Mouse (Mus musculus): ENCODE measurements around the gene Mis18a. TPM values are rescaled to one million over a fixed set of nuclear protein-coding genes. Genes with fewer than 3 reads are reported as not detected.

The Mis18a gene
- total RNA-seq, 2 experiments from 2014 or later: 7.9 to 8.1 TPM

Other genes starting within 250 kb of the Mis18a start
- not detected for gene Mrap, start 10.8 kb upstream of the Mis18a start, total RNA-seq (2021)
- 10 to 100 TPM; 19.0 to 21.0 TPM for gene Urb1, start 83.0 kb upstream of the Mis18a start, total RNA-seq (2021)
- 1 to 10 TPM; 1.6 to 2.0 TPM for gene Eva1c, start 99.3 kb upstream of the Mis18a start, total RNA-seq (2021)
- gene Cfap298, start 207.7 kb upstream of the Mis18a start, total RNA-seq (2021): 10 to 100 TPM; 41.5 to 44.8 TPM